Mouse (Mus musculus) hindbrain, embryonic 16.5 days (tissue): ENCODE measurements at regions not wholly inside any gene's neighbourhood (a gene's known extent, or its start where the extent isn't known, plus 50 kb on each side); places are given as distances from the start of the nearest gene placed in this dataset.

ENCODE experiments used
- ATAC-seq: fragments of 200-750 bp; cut with Nextera tagmentation; 2 replicates; pipeline ENCODE4 v1.8.0; 2017; ENCODE audit warnings: moderate TSS enrichment, moderate library complexity
- H3K27ac ChIP-seq: fragments of 300-500 bp; sonication (generic); 2 replicates; pipeline ENCODE4 v1.5.1; 2014; ENCODE audit warnings: low read depth, mild to moderate bottlenecking, control low read depth, low read length, moderate library complexity
- H3K27me3 ChIP-seq: fragments of 300-500 bp; sonication (generic); replicated peaks from 2 replicates; pipeline ENCODE4 v1.6.1; 2014; ENCODE audit warnings: low read length; ENCODE audit not compliant: control insufficient read depth, insufficient read depth
- H3K36me3 ChIP-seq: fragments of 300-500 bp; sonication (generic); 2 replicates; pipeline ENCODE4 v1.6.1; 2014; ENCODE audit warnings: mild to moderate bottlenecking, low read length, moderate library complexity, mixed read lengths; ENCODE audit not compliant: control insufficient read depth, insufficient read depth
- H3K4me1 ChIP-seq: fragments of 300-500 bp; sonication (generic); 2 replicates; pipeline ENCODE4 v1.6.1; 2014; ENCODE audit warnings: low read depth, low read length; ENCODE audit not compliant: control insufficient read depth, insufficient read depth
- H3K4me2 ChIP-seq: fragments of 300-500 bp; sonication (generic); 2 replicates; pipeline ENCODE4 v1.6.1; 2014; ENCODE audit warnings: mild to moderate bottlenecking, low read length, control low read depth, moderate library complexity
- H3K4me3 ChIP-seq: fragments of 300-500 bp; sonication (generic); 2 replicates; pipeline ENCODE4 v1.5.1; 2014; ENCODE audit warnings: mild to moderate bottlenecking, low read length, control low read depth, moderate library complexity
- H3K9ac ChIP-seq: fragments of 300-500 bp; sonication (generic); 2 replicates; pipeline ENCODE4 v1.6.1; 2014; ENCODE audit warnings: low read depth, mild to moderate bottlenecking, control low read depth, low read length, moderate library complexity
- H3K9me3 ChIP-seq: fragments of 300-500 bp; sonication (generic); 2 replicates; pipeline ENCODE4 v1.6.1; 2014; ENCODE audit warnings: mild to moderate bottlenecking, low read length, moderate library complexity; ENCODE audit not compliant: control insufficient read depth
- WGBS: fragments of 180-500 bp; shearing (Covaris S2); extraction: QIAGEN DNeasy Blood & Tissue Kit; methylation state at CpG from one replicate; pipeline ENCODE4 v1.1.7; 2014; 5-methylcytosine and 5-hydroxymethylcytosine counted together

GRCm38 (mm10) chr2:38439191-38439590, 72.3 kb upstream of the Nek6 start:
- Histone ChIP-seq H3K27me3 (no peaks in the 10 kb centered on the region), H3K4me3 (no peak overlapping the region), H3K4me2 (no peak overlapping the region), H3K36me3 (no peaks in the 10 kb centered on the region), H3K27ac (no peak overlapping the region), H3K9ac (no peak overlapping the region), H3K4me1 (no peaks in the 10 kb centered on the region), H3K9me3 (no peaks in the 10 kb centered on the region)
- 93% methylated on average over 6 of the region's 6 CpGs for WGBS
- no peak for ATAC-seq

- 85% methylated on average over 5 of the region's 5 CpGs for WGBS
- H3K27ac ChIP-seq = no peak overlapping the region
- no peaks in the 10 kb centered on the region for H3K9me3 ChIP-seq
- H3K4me1 ChIP-seq = no peaks in the 10 kb centered on the region
- no peaks in the 10 kb centered on the region for H3K36me3 ChIP-seq
- no peak overlapping the region for H3K9ac ChIP-seq
- H3K4me2 ChIP-seq = no peak overlapping the region
- no peaks in the 10 kb centered on the region for H3K27me3 ChIP-seq
- no peak overlapping the region for H3K4me3 ChIP-seq
- no peak for ATAC-seq
These were observed 71.5 kb upstream of the Nek6 start for GRCm38 (mm10) chr2:38439973-38440372.

- no peak for ATAC-seq
- H3K27ac ChIP-seq = no peak overlapping the region
These were observed 62.4 kb upstream of the Nek6 start for GRCm38 (mm10) chr2:38449092-38449491.

GRCm38 (mm10) chr2:38456571-38456970, 54.9 kb upstream of the Nek6 start:
- WGBS = 83% methylated on average over 3 of the region's 3 CpGs
- H3K4me1 ChIP-seq = peaks cover 10% of the 10 kb centered on the region
- no peaks in the 10 kb centered on the region for H3K9me3 ChIP-seq
- no peak overlapping the region for H3K4me3 ChIP-seq
- no peak overlapping the region for H3K4me2 ChIP-seq
- no peak overlapping the region for H3K27ac ChIP-seq
- no peaks in the 10 kb centered on the region for H3K36me3 ChIP-seq
- no peak overlapping the region for H3K9ac ChIP-seq
- H3K27me3 ChIP-seq = no peaks in the 10 kb centered on the region
- ATAC-seq = no peak

More at GRCm38 (mm10) chr2:38449092-38449491, 62.4 kb upstream of the Nek6 start:
- Histone ChIP-seq H3K4me2 (no peak overlapping the region), H3K4me3 (no peak overlapping the region), H3K27me3 (no peaks in the 10 kb centered on the region), H3K9me3 (no peaks in the 10 kb centered on the region), H3K36me3 (no peaks in the 10 kb centered on the region), H3K9ac (no peak overlapping the region), H3K4me1 (no peaks in the 10 kb centered on the region)
- WGBS = 87% methylated on average over 6 of the region's 6 CpGs

GRCm38 (mm10) chr2:38460367-38460766, 51.1 kb upstream of the Nek6 start:
- Histone ChIP-seq H3K4me2 (no peak overlapping the region), H3K36me3 (no peaks in the 10 kb centered on the region), H3K4me1 (peaks cover 10% of the 10 kb centered on the region), H3K9ac (no peak overlapping the region), H3K9me3 (no peaks in the 10 kb centered on the region), H3K4me3 (no peak overlapping the region), H3K27ac (no peak overlapping the region), H3K27me3 (no peaks in the 10 kb centered on the region)
- WGBS = 58% methylated on average over 2 of the region's 2 CpGs
- ATAC-seq = peak; percentile 63; the same call in 1 of the 2 replicates

GRCm38 (mm10) chr2:38460825-38461540, 50.5 kb upstream of the Nek6 start:
- no peaks in the 10 kb centered on the region for H3K9me3 ChIP-seq
- H3K4me3 ChIP-seq = no peak overlapping the region
- 45% methylated on average over 6 of the region's 6 CpGs for WGBS
- H3K9ac ChIP-seq = no peak overlapping the region
- no peaks in the 10 kb centered on the region for H3K27me3 ChIP-seq
- H3K36me3 ChIP-seq = no peaks in the 10 kb centered on the region
- H3K27ac ChIP-seq = 0 out of 2 replicates have a peak overlapping the region, but pooled peaks have one; percentile 31
- ATAC-seq = peak; percentile 84
- peaks cover 10% of the 10 kb centered on the region for H3K4me1 ChIP-seq
- no peak overlapping the region for H3K4me2 ChIP-seq
